Mouse (Mus musculus) cerebellum, postnatal 10 days (tissue): Measurements from ENCODE around the gene Mslnl.
"Not testable (repeated sequence)": the region's sequence is repeated elsewhere in the genome, so short reads cannot be mapped to it uniquely, and the experiment has no call there.

Experiments used
- DNase-seq, 2 experiments: peaks; one replicate each; pipeline ENCODE4 v3.0.0; 2021; ENCODE audit warnings: mixed read lengths in 2 of 2

Gene Mslnl

GRCm38 (mm10) chr17:25735745-25736144 lies at the start of gene Mslnl:
TSS of gene Mslnl (plus strand) at chr17:25736042.
- no peak for DNase-seq

GRCm38 (mm10) chr17:25686323-25686722 lies 49.5 kb upstream of the Mslnl start:
- peak; percentile 50 to 51 for DNase-seq

GRCm38 (mm10) chr17:25688922-25689321 lies 46.9 kb upstream of the Mslnl start:
- no peak for DNase-seq

GRCm38 (mm10) chr17:25696263-25696662 lies 39.6 kb upstream of the Mslnl start:
- no peak for DNase-seq

GRCm38 (mm10) chr17:25698446-25698845 lies 37.4 kb upstream of the Mslnl start:
- peak; percentile 90 to 92 for DNase-seq

- no peak for DNase-seq
Observed at GRCm38 (mm10) chr17:25700863-25701496, 34.9 kb upstream of the Mslnl start.

GRCm38 (mm10) chr17:25709994-25710393 lies 25.8 kb upstream of the Mslnl start:
- DNase-seq: no peak

- no peak for DNase-seq
Observed at GRCm38 (mm10) chr17:25711136-25711535, 24.7 kb upstream of the Mslnl start.

- DNase-seq: no peak
Observed at GRCm38 (mm10) chr17:25715627-25716026, 20.2 kb upstream of the Mslnl start.

- DNase-seq: no peak
Observed at GRCm38 (mm10) chr17:25716130-25716529, 19.7 kb upstream of the Mslnl start.

- DNase-seq: no peak
Observed at GRCm38 (mm10) chr17:25716711-25717637, 18.9 kb upstream of the Mslnl start, which contains the start of gene Gng13. TSS of gene Gng13 (plus strand) at chr17:25717171.

GRCm38 (mm10) chr17:25717691-25718090 lies 18.2 kb upstream of the Mslnl start:
- DNase-seq: no peak

- DNase-seq: no peak
Observed at GRCm38 (mm10) chr17:25721476-25721875, 14.4 kb upstream of the Mslnl start.

- no peak for DNase-seq
Observed at GRCm38 (mm10) chr17:25723470-25723869, 12.4 kb upstream of the Mslnl start.

- peak in 1 of 2 experiments; percentile 50 for DNase-seq
Observed at GRCm38 (mm10) chr17:25723919-25724318, 11.9 kb upstream of the Mslnl start.

- DNase-seq: no peak
Observed at GRCm38 (mm10) chr17:25725264-25725663, 10.6 kb upstream of the Mslnl start.

- peak; percentile 100 for DNase-seq
Observed at GRCm38 (mm10) chr17:25727265-25728008, 8.4 kb upstream of the Mslnl start, which contains the start of the genes Chtf18 and Rpusd1. TSS of gene Chtf18 (minus strand) at chr17:25727419. TSS of gene Rpusd1 (plus strand) at chr17:25727670.

- peak in 1 of 2 experiments; percentile 56 for DNase-seq
Observed at GRCm38 (mm10) chr17:25728009-25728270, 7.9 kb upstream of the Mslnl start.

- peak; percentile 93 to 95 for DNase-seq
Observed at GRCm38 (mm10) chr17:25732082-25732481, 3.8 kb upstream of the Mslnl start.

GRCm38 (mm10) chr17:25735246-25735645 lies 596 bp upstream of the Mslnl start:
- DNase-seq: no peak

- DNase-seq: no peak
Observed at GRCm38 (mm10) chr17:25738861-25739260, 3.0 kb downstream of the Mslnl start.

- DNase-seq: not testable (repeated sequence)
Observed at GRCm38 (mm10) chr17:25741471-25741870, 5.6 kb downstream of the Mslnl start.

GRCm38 (mm10) chr17:25743831-25744230 lies 8.0 kb downstream of the Mslnl start:
- DNase-seq: peak in 1 of 2 experiments; percentile 32
